Mouse (Mus musculus) liver, postnatal 0 days (tissue): ENCODE results near the gene Atp8b5.

ENCODE experiments used
- CTCF ChIP-seq: sonication (generic); IDR thresholded peaks from 2 replicates; pipeline ENCODE4 v1.5.1; 2016; ENCODE audit warnings: antibody characterized with exemption, low read depth
- EP300 ChIP-seq: IDR thresholded peaks from 2 replicates; pipeline ENCODE4 v1.6.1; 2016; ENCODE audit warnings: antibody characterized with exemption, low read depth, mild to moderate bottlenecking

GRCm38 (mm10) chr4:43386932-43387331 is 120.0 kb downstream of the Atp8b5 start:
- TF ChIP-seq CTCF (no peak), EP300 (no peak)
